Comparison of ENCODE assay signal across 10 mouse cellular contexts in genomic region chr11:75458628-75459041, GRCm38 (mm10). TPM values are rescaled to one million over a fixed set of nuclear protein-coding genes. Genes with fewer than 3 reads are reported as not detected.
DNase-seq lines count a peak whose midpoint lies in the region; ATAC-seq and TF ChIP-seq lines count a peak whose summit lies in the region.
"Had no signal": no experiment of that assay in that cellular context is flagged by ENCODE, and none has a peak within 500 bp of the region (broad histone marks: within the 10 kb centered on the region; RNA-seq: fewer than 3 reads in every experiment).

No protein-coding gene starts in this region.

- WGBS in liver, embryonic 16.5 days (ENCODE audit: insufficient replicate concordance) = 15% methylated on average over 8 of the region's 8 CpGs

- intact Hi-C loops in left cerebral cortex, postnatal 10 days (cut with DNase I) = loop anchor here (10.0 kb wide), 1 partner anchor 274 kb away; no protein-coding TSS in a partner anchor

- peak overlapping the region; percentile 18; the same call in 1 of the 2 replicates for H3K4me3 ChIP-seq in G1E (ENCODE audit: low read depth, low read length)
- H3K4me3 ChIP-seq in liver, embryonic 16.5 days (ENCODE audit: low read depth, low read length) = no peak overlapping the region
- H3K4me3 ChIP-seq: limb, embryonic 12.5 days had no signal

- no peak for ATAC-seq in G1E (ENCODE audit: extremely low read depth, insufficient number of reproducible peaks, low FRiP score, poor library complexity, severe bottlenecking)
- no peak for ATAC-seq in liver, embryonic 16.5 days (ENCODE audit: low read depth)

- no peak for TF ChIP-seq CTCF in G1E (IDR thresholded peaks at IDR 0.05; ENCODE audit: low read depth, low read length)

- peaks cover 88% of the 10 kb centered on the region for H3K4me1 ChIP-seq in G1E (ENCODE audit: insufficient read depth, low read depth, low read length)
- peaks cover 67% of the 10 kb centered on the region for H3K4me1 ChIP-seq in liver, embryonic 16.5 days (ENCODE audit: control insufficient read depth, low read depth, low read length)

- peak overlapping the region; percentile 98 for H3K27ac ChIP-seq in liver, embryonic 16.5 days (ENCODE audit: low read length)

- H3K9me3 ChIP-seq in G1E (replicated peaks) = no peaks in the 10 kb centered on the region
- H3K9me3 ChIP-seq in liver, embryonic 16.5 days (replicated peaks; ENCODE audit: control insufficient read depth, low read length) = no peaks in the 10 kb centered on the region
- H3K9me3 ChIP-seq: limb, embryonic 12.5 days had no signal

- H3K27me3 ChIP-seq in G1E (ENCODE audit: insufficient read depth, low read length) = no peaks in the 10 kb centered on the region
- no peaks in the 10 kb centered on the region for H3K27me3 ChIP-seq in liver, embryonic 16.5 days (ENCODE audit: control insufficient read depth, insufficient read depth, low read depth, low read length)
- H3K27me3 ChIP-seq: limb, embryonic 12.5 days had no signal

- H3K9ac ChIP-seq in liver, embryonic 16.5 days (ENCODE audit: low read depth, low read length) = no peak overlapping the region; the same call in 1 of the 2 replicates
- H3K9ac ChIP-seq: limb, embryonic 12.5 days had no signal

- H3K36me3 ChIP-seq in G1E (replicated peaks) = peaks cover 5% of the 10 kb centered on the region
- peaks cover 4% of the 10 kb centered on the region for H3K36me3 ChIP-seq in liver, embryonic 16.5 days (ENCODE audit: control insufficient read depth, insufficient read depth)
- H3K36me3 ChIP-seq: limb, embryonic 12.5 days had no signal

- peak overlapping the region; percentile 33; the same call in 1 of the 2 replicates for H3K4me2 ChIP-seq in liver, embryonic 16.5 days (ENCODE audit: low read depth, low read length)
- H3K4me2 ChIP-seq: limb, embryonic 12.5 days had no signal

- DNase-seq in kidney, adult 9 months = peak; percentile 36
- DNase-seq in kidney, postnatal 36 days = no peak
- no peak for DNase-seq in G1E (ENCODE audit: low spot score)
- peak; percentile 40 to 55 for DNase-seq in gastrocnemius, adult 8-10 months (ENCODE audit: low spot score in 2 of 2)
- DNase-seq in right cerebral cortex, postnatal 36 days (ENCODE audit: low spot score in 2 of 2) = no peak
- DNase-seq in ovary, postnatal 10 days (ENCODE audit: low spot score) = no peak
- no peak for DNase-seq in left cerebral cortex, postnatal 10 days (ENCODE audit: extremely low spot score in 1 of 2, low spot score in 2 of 2)

RNA-seq across cellular contexts. Expression of gene Tlcd2, which starts 2.9 kb away (rescaled TPM):
- total RNA-seq in G1E (2014; fragmentation: Nextera tagmentation) = 1.7 TPM in 1 of 2 replicates, not detected in the other
- total RNA-seq in G1E (2017) = 0.58 and 1.8 TPM in 2 replicates
- polyA plus RNA-seq in G1E (2012) = not detected in 2 replicates
- total RNA-seq in gastrocnemius, adult 8-10 months (2022) = 1 to 10 TPM; 1.9 to 2.9 (median 2.4) TPM
- 19.6 and 20.4 TPM in 2 replicates for polyA plus RNA-seq in liver, embryonic 16.5 days (2015; fragmentation: Nextera tagmentation; extraction: Ambion mirVana)
- 1 to 10 TPM in 1 of 2 experiments, under 1 TPM in 1; 0.67 to 1.1 TPM for total RNA-seq in left cerebral cortex, postnatal 10 days (2021)

RNA-seq across cellular contexts. Expression of gene Wdr81, which starts 4.1 kb away (rescaled TPM):
- 6.3 and 12.3 TPM in 2 replicates for total RNA-seq in G1E (2014; fragmentation: Nextera tagmentation)
- 15.0 and 17.4 TPM in 2 replicates for total RNA-seq in G1E (2017)
- 18.7 and 20.5 TPM in 2 replicates for polyA plus RNA-seq in G1E (2012)
- 1 to 10 TPM; 5.2 to 7.0 (median 6.2) TPM for total RNA-seq in gastrocnemius, adult 8-10 months (2022)
- 22.6 and 24.9 TPM in 2 replicates for polyA plus RNA-seq in liver, embryonic 16.5 days (2015; fragmentation: Nextera tagmentation; extraction: Ambion mirVana)
- 10 to 100 TPM; 17.3 to 18.1 TPM for total RNA-seq in left cerebral cortex, postnatal 10 days (2021)

RNA-seq across cellular contexts. Expression of gene Serpinf2, which starts 19.2 kb away (rescaled TPM):
- total RNA-seq in G1E (2014; fragmentation: Nextera tagmentation) = not detected in 2 replicates
- 0.33 and 0.41 TPM in 2 replicates for total RNA-seq in G1E (2017)
- polyA plus RNA-seq in G1E (2012) = 0.03 TPM in 1 of 2 replicates, not detected in the other
- under 1 TPM in 1 of 4 experiments, not detected in 3; 0.38 TPM for total RNA-seq in gastrocnemius, adult 8-10 months (2022)
- polyA plus RNA-seq in liver, embryonic 16.5 days (2015; fragmentation: Nextera tagmentation; extraction: Ambion mirVana) = 753 and 817 TPM in 2 replicates
- total RNA-seq in left cerebral cortex, postnatal 10 days (2021) = not detected
- polyA plus RNA-seq: hindbrain, embryonic 11.5 days had no signal

RNA-seq across cellular contexts. Expression of gene Prpf8, which starts 28.0 kb away (rescaled TPM):
- 537 and 539 TPM in 2 replicates for total RNA-seq in G1E (2014; fragmentation: Nextera tagmentation)
- 147 and 150 TPM in 2 replicates for total RNA-seq in G1E (2017)
- 55.3 and 90.1 TPM in 2 replicates for polyA plus RNA-seq in G1E (2012)
- total RNA-seq in gastrocnemius, adult 8-10 months (2022) = 10 to 100 TPM; 73.7 to 90.1 (median 78.3) TPM
- 24.1 and 25.3 TPM in 2 replicates for polyA plus RNA-seq in liver, embryonic 16.5 days (2015; fragmentation: Nextera tagmentation; extraction: Ambion mirVana)
- total RNA-seq in left cerebral cortex, postnatal 10 days (2021) = 100 to 1,000 TPM; 117 to 121 TPM

RNA-seq across cellular contexts. Expression of gene Serpinf1, which starts 36.1 kb away (rescaled TPM):
- total RNA-seq in G1E (2014; fragmentation: Nextera tagmentation) (not detected in 2 replicates), G1E (2017) (0.38 TPM in 1 of 2 replicates, not detected in the other)
- not detected in 2 replicates for polyA plus RNA-seq in G1E (2012)
- 10 to 100 TPM; 21.1 to 74.1 (median 37.8) TPM for total RNA-seq in gastrocnemius, adult 8-10 months (2022)
- 363 and 402 TPM in 2 replicates for polyA plus RNA-seq in liver, embryonic 16.5 days (2015; fragmentation: Nextera tagmentation; extraction: Ambion mirVana)
- 10 to 100 TPM; 14.7 to 18.2 TPM for total RNA-seq in left cerebral cortex, postnatal 10 days (2021)

Comparison
In these comparisons a context has a peak if more than half of its experiments do, and no peak if none do; other contexts are left out.
1. DNase-seq: peak in kidney, adult 9 months (single experiment) and gastrocnemius, adult 8-10 months (2 of 2); none in kidney, postnatal 36 days (0 of 2), G1E (single experiment), right cerebral cortex, postnatal 36 days (0 of 2), ovary, postnatal 10 days (single experiment) and left cerebral cortex, postnatal 10 days (0 of 2).